Mouse (Mus musculus) MEL (cell line): ENCODE data around the gene Syt1. TPM values are rescaled to one million over a fixed set of nuclear protein-coding genes. Genes with fewer than 3 reads are reported as not detected.

Source experiments
- DNase-seq: peaks from one replicate; pipeline ENCODE4 v3.0.0; 2011; ENCODE audit warnings: low read depth, low spot score
- H3K27ac ChIP-seq: 2 replicates; pipeline ENCODE4 v1.5.1; 2012; ENCODE audit warnings: low read depth, mild to moderate bottlenecking, control low read depth, low read length, moderate library complexity; ENCODE audit not compliant: control insufficient read depth
- H3K27me3 ChIP-seq, 2 experiments: fragments of 150-350 bp in 1 of 2; sonication (generic) in 1 of 2; 2 replicates each; pipeline ENCODE4 v1.6.1; 2012; ENCODE audit warnings: low read length in 2 of 2, mild to moderate bottlenecking in 2 of 2, improper control_type of control experiment in 1 of 2, moderate library complexity in 1 of 2; ENCODE audit not compliant: insufficient read depth in 2 of 2, control insufficient read depth in 1 of 2
- H3K36me3 ChIP-seq, 2 experiments: 2 replicates each; pipeline ENCODE4 v1.6.1; 2012 to 2014; ENCODE audit warnings: low read length in 2 of 2, improper control_type of control experiment in 1 of 2, inconsistent platforms in 1 of 2, mild to moderate bottlenecking in 1 of 2; ENCODE audit not compliant: insufficient read depth in 2 of 2, control insufficient read depth in 1 of 2
- H3K4me1 ChIP-seq, 2 experiments: fragments of 150-350 bp in 1 of 2; sonication (generic) in 1 of 2; 2 replicates each; pipeline ENCODE4 v1.6.1; 2012; ENCODE audit warnings: low read length in 2 of 2, improper control_type of control experiment in 1 of 2, mild to moderate bottlenecking in 1 of 2; ENCODE audit not compliant: insufficient read depth in 2 of 2, control insufficient read depth in 1 of 2
- H3K4me3 ChIP-seq, 2 experiments: fragments of 150-350 bp in 1 of 2; sonication (generic) in 1 of 2; 2 replicates each; pipeline ENCODE4 v1.5.1; 2012; ENCODE audit warnings: low read depth in 2 of 2, low read length in 2 of 2, mild to moderate bottlenecking in 2 of 2, moderate library complexity in 2 of 2, control low read depth in 1 of 2, improper control_type of control experiment in 1 of 2; ENCODE audit not compliant: control insufficient read depth in 1 of 2, insufficient read depth in 1 of 2
- H3K79me2 ChIP-seq: 2 replicates; pipeline ENCODE4 v1.6.1; 2012; ENCODE audit warnings: mild to moderate bottlenecking, low read length, moderate library complexity; ENCODE audit not compliant: control insufficient read depth, poor library complexity, insufficient read depth
- H3K9ac ChIP-seq: 2 replicates; pipeline ENCODE4 v1.6.1; 2012; ENCODE audit warnings: low read depth, mild to moderate bottlenecking, control low read depth, low read length, moderate library complexity; ENCODE audit not compliant: control insufficient read depth, poor library complexity, severe bottlenecking
- H3K9me3 ChIP-seq: fragments of 150-350 bp; sonication (generic); replicated peaks from 2 replicates; pipeline ENCODE4 v1.6.1; 2012; ENCODE audit warnings: mild to moderate bottlenecking, low read length, improper control_type of control experiment, moderate library complexity; ENCODE audit not compliant: insufficient read depth
- BHLHE40 ChIP-seq: IDR thresholded peaks from 2 replicates; pipeline ENCODE4 v1.6.1; 2012; ENCODE audit warnings: low read depth, mild to moderate bottlenecking, inconsistent platforms, low read length, improper control_type of control experiment, borderline replicate concordance
- ETS1 ChIP-seq: IDR thresholded peaks from 2 replicates; pipeline ENCODE4 v1.6.1; 2012; ENCODE audit warnings: low read depth, mild to moderate bottlenecking, inconsistent platforms, low read length, improper control_type of control experiment, moderate library complexity
- GABPA ChIP-seq: IDR thresholded peaks from 2 replicates; pipeline ENCODE4 v1.6.1; 2012; ENCODE audit warnings: low read depth, mild to moderate bottlenecking, inconsistent platforms, low read length, improper control_type of control experiment, moderate library complexity
- GATA1 ChIP-seq: IDR thresholded peaks from 2 replicates; pipeline ENCODE4 v1.6.1; 2011; ENCODE audit warnings: low read depth, low read length, improper control_type of control experiment
- JUND ChIP-seq: IDR thresholded peaks from 2 replicates; pipeline ENCODE4 v1.6.1; 2011; ENCODE audit warnings: low read depth, mild to moderate bottlenecking, improper control_type of control experiment, low read length
- MAFK ChIP-seq: IDR thresholded peaks from 2 replicates; pipeline ENCODE4 v1.6.1; 2011; ENCODE audit warnings: low read depth, mild to moderate bottlenecking, low read length, improper control_type of control experiment, borderline replicate concordance
- MEF2A ChIP-seq: IDR thresholded peaks from 2 replicates; pipeline ENCODE4 v1.6.1; 2014; ENCODE audit warnings: low read depth, mild to moderate bottlenecking, inconsistent platforms, low read length, improper control_type of control experiment; ENCODE audit not compliant: poor library complexity, insufficient replicate concordance, severe bottlenecking; ENCODE audit errors: extremely low read depth
- MYB ChIP-seq: IDR thresholded peaks from 2 replicates; pipeline ENCODE4 v1.6.1; 2011; ENCODE audit warnings: mild to moderate bottlenecking, low read depth, low read length, improper control_type of control experiment
- MYC ChIP-seq: IDR thresholded peaks from 2 replicates; pipeline ENCODE4 v1.6.1; 2011; ENCODE audit warnings: low read depth, mild to moderate bottlenecking, low read length, improper control_type of control experiment, moderate library complexity
- NELFE ChIP-seq: IDR thresholded peaks from 2 replicates; pipeline ENCODE4 v1.6.1; 2011; ENCODE audit warnings: low read depth, low read length, improper control_type of control experiment
- NRF1 ChIP-seq: IDR thresholded peaks from 2 replicates; pipeline ENCODE4 v1.6.1; 2014; ENCODE audit warnings: low read depth, mild to moderate bottlenecking, inconsistent platforms, low read length, improper control_type of control experiment, moderate library complexity; ENCODE audit not compliant: poor library complexity, insufficient read depth, severe bottlenecking
- POLR2AphosphoS2 ChIP-seq: IDR thresholded peaks from 2 replicates; pipeline ENCODE4 v1.6.1; 2011; ENCODE audit warnings: low read length, improper control_type of control experiment
- RCOR1 ChIP-seq: IDR thresholded peaks from 2 replicates; pipeline ENCODE4 v1.6.1; 2012; ENCODE audit warnings: low read depth, mild to moderate bottlenecking, inconsistent platforms, low read length, improper control_type of control experiment
- SIN3A ChIP-seq: IDR thresholded peaks from 2 replicates; pipeline ENCODE4 v1.6.1; 2012; ENCODE audit warnings: low read length, improper control_type of control experiment, inconsistent platforms
- TBP ChIP-seq: IDR thresholded peaks from 2 replicates; pipeline ENCODE4 v1.8.0; 2011; ENCODE audit warnings: low read depth, low read length, improper control_type of control experiment
- USF2 ChIP-seq, 2 experiments: IDR thresholded peaks; 2 replicates each; pipeline ENCODE4 v1.6.1; 2011 to 2012; ENCODE audit warnings: improper control_type of control experiment in 2 of 2, low read length in 2 of 2, borderline replicate concordance in 1 of 2, inconsistent platforms in 1 of 2, low read depth in 1 of 2, mild to moderate bottlenecking in 1 of 2; ENCODE audit not compliant: insufficient read depth in 1 of 2
- ZKSCAN1 ChIP-seq: IDR thresholded peaks from 2 replicates; pipeline ENCODE4 v1.6.1; 2012; ENCODE audit warnings: low read depth, mild to moderate bottlenecking, inconsistent platforms, low read length, improper control_type of control experiment, moderate library complexity
- ZMIZ1 ChIP-seq: IDR thresholded peaks from 2 replicates; pipeline ENCODE4 v1.6.1; 2012; ENCODE audit warnings: low read depth, mild to moderate bottlenecking, inconsistent platforms, low read length, improper control_type of control experiment, moderate library complexity
- polyA plus RNA-seq, 2 experiments: library from polyadenylated mRNA; stranded (reverse) in 1 of 2; unstranded in 1 of 2; fragments of >175 nt in 1 of 2; fragments of >200 nt in 1 of 2; gene quantifications; 2 replicates each; pipeline versions ENCODE4 v1.2.1 to v1.2.4; 2012; ENCODE audit warnings: low replicate concordance in 2 of 2, low read depth in 1 of 2; ENCODE audit not compliant: insufficient read length in 2 of 2, insufficient read depth in 1 of 2, missing spikeins in 1 of 2
- total RNA-seq: library from RNA; depleted of rRNA; stranded (reverse); fragments of 300-350 nt; gene quantifications from 2 replicates; pipeline ENCODE4 v1.2.3, GENCODE M21; 2012

Syt1 gene
- total and polyA plus RNA-seq, 3 experiments = not detected

GRCm38 (mm10) chr10:108638095-108638494 lies 372.7 kb downstream of the Syt1 start:
- no peak overlapping the region for H3K4me3 ChIP-seq
- no peaks in the 10 kb centered on the region for H3K4me1 ChIP-seq
- H3K9me3 ChIP-seq = no peaks in the 10 kb centered on the region
- no peaks in the 10 kb centered on the region for H3K27me3 ChIP-seq
- H3K9ac ChIP-seq = no peak overlapping the region
- DNase-seq = no peak
- H3K27ac ChIP-seq = no peak overlapping the region
- H3K79me2 ChIP-seq = no peaks in the 10 kb centered on the region
- H3K36me3 ChIP-seq = no peaks in the 10 kb centered on the region
- TF ChIP-seq RCOR1 (no peak), MEF2A (no peak), MYC (no peak), ZMIZ1 (no peak), TBP (no peak), MYB (no peak), ZKSCAN1 (no peak), USF2 (IDR thresholded peaks at IDR 0.05; ENCODE audit: borderline replicate concordance in 1 of 2, insufficient read depth in 1 of 2, low read depth in 1 of 2, low read length in 2 of 2) (no peak), NELFE (no peak), GATA1 (no peak), BHLHE40 (no peak), NRF1 (no peak)

- no peak overlapping the region for H3K4me3 ChIP-seq
- TF ChIP-seq ETS1 = no peak
- TF ChIP-seq MEF2A = no peak
- no peak for TF ChIP-seq SIN3A
- TF ChIP-seq JUND = no peak
- no peak for TF ChIP-seq GABPA
- no peak for TF ChIP-seq USF2 (IDR thresholded peaks at IDR 0.05; ENCODE audit: borderline replicate concordance in 1 of 2, insufficient read depth in 1 of 2, low read depth in 1 of 2, low read length in 2 of 2)
- TF ChIP-seq MAFK = no peak
- no peak for TF ChIP-seq POLR2AphosphoS2
- no peak for DNase-seq
- no peaks in the 10 kb centered on the region for H3K9me3 ChIP-seq
- H3K9ac ChIP-seq = no peak overlapping the region
- H3K79me2 ChIP-seq = no peaks in the 10 kb centered on the region
- no peaks in the 10 kb centered on the region for H3K36me3 ChIP-seq
- peaks cover 0 to 2% of the 10 kb centered on the region in 2 experiments; a peak in 1 of 4 replicates for H3K27me3 ChIP-seq
- H3K4me1 ChIP-seq = no peaks in the 10 kb centered on the region
- no peak overlapping the region for H3K27ac ChIP-seq
Measured at GRCm38 (mm10) chr10:108636086-108636485, 374.7 kb downstream of the Syt1 start.
